Mouse (Mus musculus): ENCODE measurements around the gene Homer2.

- TF ChIP-seq CTCF (IDR thresholded peaks at IDR 0.05; ENCODE audit: borderline replicate concordance, insufficient read depth, low read length), result no peak
- TF ChIP-seq POLR2A (IDR thresholded peaks at IDR 0.05; ENCODE audit: low read depth, low read length), result no peak
These were observed 40.7 kb downstream of the Homer2 start for GRCm38 (mm10) chr7:81666585-81666984.
